Mouse (Mus musculus) liver, postnatal 0 days (tissue): ENCODE data around the gene Ttc21a. TPM values are rescaled to one million over a fixed set of nuclear protein-coding genes. Genes with fewer than 3 reads are reported as not detected.

Source experiments
- ATAC-seq: fragments of 200-750 bp; cut with Nextera tagmentation; 2 replicates; pipeline ENCODE4 v1.8.0; 2017; ENCODE audit warnings: mild to moderate bottlenecking, moderate library complexity
- DNase-seq: peaks from one replicate; pipeline ENCODE4 v3.0.0-alpha.2; 2016
- H3K27ac ChIP-seq: fragments of 300-500 bp; sonication (generic); 2 replicates; pipeline ENCODE4 v1.5.1; 2014; ENCODE audit warnings: antibody characterized with exemption, moderate library complexity, mild to moderate bottlenecking, low read depth
- H3K27me3 ChIP-seq: fragments of 300-500 bp; sonication (generic); 2 replicates; pipeline ENCODE4 v1.6.1; 2014; ENCODE audit warnings: low read length, control low read depth, mixed read lengths; ENCODE audit not compliant: insufficient read depth
- H3K36me3 ChIP-seq: fragments of 300-500 bp; sonication (generic); replicated peaks from 2 replicates; pipeline ENCODE4 v1.6.1; 2014; ENCODE audit warnings: mild to moderate bottlenecking, control low read depth, low read length, moderate library complexity, mixed read lengths; ENCODE audit not compliant: insufficient read depth
- H3K4me1 ChIP-seq: fragments of 300-500 bp; sonication (generic); 2 replicates; pipeline ENCODE4 v1.6.1; 2014; ENCODE audit warnings: antibody characterized with exemption, mild to moderate bottlenecking, control low read depth; ENCODE audit not compliant: insufficient read depth
- H3K4me2 ChIP-seq: fragments of 300-500 bp; sonication (generic); 2 replicates; pipeline ENCODE4 v1.6.1; 2014; ENCODE audit warnings: low read depth, mild to moderate bottlenecking, low read length, moderate library complexity, mixed read lengths
- H3K4me3 ChIP-seq: fragments of 300-500 bp; sonication (generic); 2 replicates; pipeline ENCODE4 v1.5.1; 2014; ENCODE audit warnings: low read depth, low read length
- H3K9ac ChIP-seq: fragments of 300-500 bp; sonication (generic); replicated peaks from 2 replicates; pipeline ENCODE4 v1.6.1; 2014; ENCODE audit warnings: mild to moderate bottlenecking, moderate library complexity
- H3K9me3 ChIP-seq: fragments of 300-500 bp; sonication (generic); 2 replicates; pipeline ENCODE4 v1.6.1; 2016; ENCODE audit warnings: mild to moderate bottlenecking, control low read depth, low read length, mixed read lengths
- CTCF ChIP-seq: sonication (generic); IDR thresholded peaks from 2 replicates; pipeline ENCODE4 v1.5.1; 2016; ENCODE audit warnings: antibody characterized with exemption, low read depth
- WGBS: fragments of 180-500 bp; shearing (Covaris S2); extraction: QIAGEN DNeasy Blood & Tissue Kit; methylation state at CpG from one replicate; pipeline ENCODE4 v1.1.7; 2014; ENCODE audit not compliant: insufficient replicate concordance; 5-methylcytosine and 5-hydroxymethylcytosine counted together
- polyA plus RNA-seq: library from polyadenylated mRNA; unstranded; fragments of >200 nt; fragmentation: Nextera tagmentation; extraction: Ambion mirVana; gene quantifications from 2 replicates; pipeline ENCODE4 v1.2.1, GENCODE M21; 2015

Ttc21a gene
- polyA plus RNA-seq, 1 experiment from 2014 or later: 0.22 TPM

DNA sequence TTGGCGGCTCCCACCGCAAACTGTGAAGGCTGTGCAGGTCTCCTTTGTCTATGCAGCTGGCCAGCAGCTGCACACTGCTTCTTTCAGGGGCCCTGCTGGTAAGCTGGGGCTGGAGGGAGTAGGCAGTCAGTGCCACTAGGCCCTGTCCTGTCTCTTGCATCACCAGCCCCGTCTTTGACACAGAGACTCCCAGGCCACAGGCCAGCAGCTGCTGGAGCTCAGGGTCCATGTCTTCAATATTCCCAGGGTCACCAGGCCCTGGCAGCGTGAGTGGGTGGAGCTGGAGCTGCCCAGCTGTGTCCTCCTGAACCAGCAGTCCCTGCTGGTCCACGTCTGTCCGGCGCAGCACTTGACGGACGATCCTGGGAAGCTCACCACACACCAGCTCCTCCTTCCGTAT, 79.5 kb downstream of the Ttc21a start:
- ATAC-seq (peak; percentile 72), DNase-seq (peak; percentile 67)
- H3K4me1 ChIP-seq: peaks cover 28% of the 10 kb centered on the region
- no peaks in the 10 kb centered on the region for H3K36me3 ChIP-seq
- peak overlapping the region; percentile 22; the same call in 1 of the 2 replicates for H3K4me2 ChIP-seq
- H3K9ac ChIP-seq: no peak overlapping the region
- H3K4me3 ChIP-seq: no peak overlapping the region
- no peaks in the 10 kb centered on the region for H3K9me3 ChIP-seq
- WGBS: 67% methylated on average over 10 of the region's 10 CpGs
- H3K27me3 ChIP-seq: 0 out of 2 replicates have a peak, but pooled peaks cover 3% of the 10 kb centered on the region
- no peak for TF ChIP-seq CTCF
- no peak overlapping the region for H3K27ac ChIP-seq

Other genes with a start within 250 kb of the Ttc21a start
- 0.02 and 0.04 TPM in 2 replicates for gene Scn10a, start 218.3 kb upstream of the Ttc21a start, polyA plus RNA-seq
- gene Scn11a, start 112.2 kb upstream of the Ttc21a start, polyA plus RNA-seq: not detected in 2 replicates
- gene Wdr48, start 42.7 kb upstream of the Ttc21a start, polyA plus RNA-seq: 9.8 and 13.9 TPM in 2 replicates
- gene Gorasp1, start within 50 bp of the Ttc21a start, polyA plus RNA-seq: 6.8 and 8.8 TPM in 2 replicates
- 2.9 and 3.4 TPM in 2 replicates for gene Csrnp1, start 47.1 kb downstream of the Ttc21a start, polyA plus RNA-seq
- 0.13 TPM in 2 replicates for gene Xirp1, start 86.0 kb downstream of the Ttc21a start, polyA plus RNA-seq
- gene Cx3cr1, start 132.3 kb downstream of the Ttc21a start, polyA plus RNA-seq: 1.8 and 2.2 TPM in 2 replicates
- not detected in 2 replicates for gene Ccr8, start 154.5 kb downstream of the Ttc21a start, polyA plus RNA-seq
- 44.8 and 48.9 TPM in 2 replicates for gene Slc25a38, start 172.8 kb downstream of the Ttc21a start, polyA plus RNA-seq
- gene Rpsa, start 190.1 kb downstream of the Ttc21a start, polyA plus RNA-seq: 681 and 692 TPM in 2 replicates
- not detected in 2 replicates for gene Mobp, start 212.1 kb downstream of the Ttc21a start, polyA plus RNA-seq